Mouse (Mus musculus) lung, embryonic 15.5 days (tissue): ENCODE results near the gene Pyroxd2. TPM values are rescaled to one million over a fixed set of nuclear protein-coding genes. Genes with fewer than 3 reads are reported as not detected.
A peak's percentile ranks its signal among the peaks of the same experiment; 100 is the strongest.
"Not testable (repeated sequence)": the region's sequence is repeated elsewhere in the genome, so short reads cannot be mapped to it uniquely, and the experiment has no call there.

Source experiments
- ATAC-seq: fragments of 200-750 bp; cut with Nextera tagmentation; 2 replicates; pipeline ENCODE4 v1.8.0; 2017; ENCODE audit warnings: moderate number of reproducible peaks, borderline replicate concordance; ENCODE audit not compliant: low FRiP score, low TSS enrichment; ENCODE audit errors: extremely low read depth
- H3K27ac ChIP-seq: fragments of 300-500 bp; sonication (generic); 2 replicates; pipeline ENCODE4 v1.5.1; 2015; ENCODE audit warnings: moderate library complexity, mild to moderate bottlenecking, inconsistent platforms
- H3K27me3 ChIP-seq: fragments of 300-500 bp; sonication (generic); 2 replicates; pipeline ENCODE4 v1.6.1; 2015; ENCODE audit warnings: inconsistent platforms
- H3K36me3 ChIP-seq: fragments of 300-500 bp; sonication (generic); 2 replicates; pipeline ENCODE4 v1.6.1; 2015; ENCODE audit warnings: inconsistent platforms
- H3K4me1 ChIP-seq: fragments of 300-500 bp; sonication (generic); 2 replicates; pipeline ENCODE4 v1.6.1; 2015; ENCODE audit warnings: inconsistent platforms
- H3K4me2 ChIP-seq: fragments of 300-500 bp; sonication (generic); 2 replicates; pipeline ENCODE4 v1.6.1; 2015; ENCODE audit warnings: inconsistent platforms, mild to moderate bottlenecking, moderate library complexity
- H3K4me3 ChIP-seq: fragments of 300-500 bp; sonication (generic); 2 replicates; pipeline ENCODE4 v1.5.1; 2015; ENCODE audit warnings: mild to moderate bottlenecking, inconsistent platforms
- H3K9ac ChIP-seq: fragments of 300-500 bp; sonication (generic); 2 replicates; pipeline ENCODE4 v1.6.1; 2015; ENCODE audit warnings: inconsistent platforms
- H3K9me3 ChIP-seq: fragments of 300-500 bp; sonication (generic); 2 replicates; pipeline ENCODE4 v1.6.1; 2016; ENCODE audit warnings: inconsistent platforms
- WGBS: fragments of 180-500 bp; shearing (Covaris S2); methylation state at CpG from one replicate; pipeline ENCODE4 v1.1.7; 2015; 5-methylcytosine and 5-hydroxymethylcytosine counted together
- polyA plus RNA-seq: library from polyadenylated mRNA; unstranded; fragments of >200 nt; fragmentation: Nextera tagmentation; extraction: Ambion mirVana; gene quantifications from 2 replicates; pipeline ENCODE4 v1.2.1, GENCODE M21; 2015

Pyroxd2 gene
- polyA plus RNA-seq: 5.3 and 5.8 TPM in 2 replicates

DNA sequence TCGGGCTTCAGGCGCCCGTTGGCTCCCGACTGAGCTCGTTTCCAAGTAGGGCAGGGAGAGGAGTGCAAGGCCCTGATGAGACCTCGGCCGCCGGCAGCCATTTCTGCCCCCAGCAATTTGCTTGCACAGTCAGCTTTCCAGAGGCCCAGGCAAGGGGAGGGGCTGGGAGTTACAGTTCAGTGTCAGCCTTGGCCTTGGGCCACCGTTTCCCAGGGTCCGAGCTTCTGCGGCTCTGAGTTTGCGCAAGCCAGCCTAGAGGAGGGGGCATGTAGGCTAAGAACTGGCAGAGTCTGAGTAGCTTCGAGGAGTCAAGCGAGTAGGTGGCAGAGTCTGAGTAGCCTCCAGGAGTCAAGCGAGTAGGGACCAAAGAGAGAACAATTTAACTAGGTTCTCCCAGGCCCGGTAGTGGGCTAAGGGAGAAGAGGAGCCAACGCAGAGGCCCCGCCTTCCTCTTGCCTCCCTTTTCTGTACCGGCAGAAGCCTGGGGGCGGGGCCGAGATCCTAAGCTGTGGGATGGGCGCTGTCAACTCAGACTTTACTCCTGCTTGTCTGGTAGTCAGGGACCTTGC, at the start of gene Pyroxd2:
TSS of gene Pyroxd2 (minus strand) at position 413 of the 569 bp plus-strand sequence.
- Histone ChIP-seq H3K4me2 (peak within 1 kb of the TSS; percentile 61), H3K9me3 (no peaks in the 10 kb centered on the region), H3K4me1 (peaks cover 41% of the 10 kb centered on the region), H3K9ac (peak within 1 kb of the TSS; percentile 51), H3K27ac (peak within 1 kb of the TSS; percentile 97), H3K4me3 (peak within 1 kb of the TSS; percentile 43), H3K27me3 (no peaks in the 10 kb centered on the region), H3K36me3 (no peaks in the 10 kb centered on the region)
- ATAC-seq: peak; percentile 87
- 2% methylated on average over 22 of the region's 22 CpGs for WGBS

GRCm38 (mm10) chr19:42797866-42798265, 45.3 kb upstream of the Pyroxd2 start:
- Histone ChIP-seq H3K36me3 (no peaks in the 10 kb centered on the region), H3K4me2 (no peak overlapping the region), H3K27me3 (peaks cover 8% of the 10 kb centered on the region; the same call in 1 of the 2 replicates), H3K9me3 (no peaks in the 10 kb centered on the region), H3K4me3 (no peak overlapping the region), H3K9ac (no peak overlapping the region), H3K27ac (no peak overlapping the region), H3K4me1 (peaks cover 17% of the 10 kb centered on the region)
- WGBS: 65% methylated on average over 2 of the region's 2 CpGs
- no peak for ATAC-seq

- ATAC-seq: no peak
- Histone ChIP-seq H3K4me2 (peak overlapping the region; percentile 86), H3K36me3 (no peaks in the 10 kb centered on the region), H3K9me3 (no peaks in the 10 kb centered on the region), H3K27ac (no peak overlapping the region), H3K27me3 (peaks cover 8% of the 10 kb centered on the region; the same call in 1 of the 2 replicates), H3K4me1 (peaks cover 17% of the 10 kb centered on the region), H3K4me3 (no peak overlapping the region; the same call in 1 of the 2 replicates), H3K9ac (no peak overlapping the region)
- WGBS: 29% methylated on average over 9 of the region's 9 CpGs
Observed at GRCm38 (mm10) chr19:42795801-42796200, 43.2 kb upstream of the Pyroxd2 start.

DNA sequence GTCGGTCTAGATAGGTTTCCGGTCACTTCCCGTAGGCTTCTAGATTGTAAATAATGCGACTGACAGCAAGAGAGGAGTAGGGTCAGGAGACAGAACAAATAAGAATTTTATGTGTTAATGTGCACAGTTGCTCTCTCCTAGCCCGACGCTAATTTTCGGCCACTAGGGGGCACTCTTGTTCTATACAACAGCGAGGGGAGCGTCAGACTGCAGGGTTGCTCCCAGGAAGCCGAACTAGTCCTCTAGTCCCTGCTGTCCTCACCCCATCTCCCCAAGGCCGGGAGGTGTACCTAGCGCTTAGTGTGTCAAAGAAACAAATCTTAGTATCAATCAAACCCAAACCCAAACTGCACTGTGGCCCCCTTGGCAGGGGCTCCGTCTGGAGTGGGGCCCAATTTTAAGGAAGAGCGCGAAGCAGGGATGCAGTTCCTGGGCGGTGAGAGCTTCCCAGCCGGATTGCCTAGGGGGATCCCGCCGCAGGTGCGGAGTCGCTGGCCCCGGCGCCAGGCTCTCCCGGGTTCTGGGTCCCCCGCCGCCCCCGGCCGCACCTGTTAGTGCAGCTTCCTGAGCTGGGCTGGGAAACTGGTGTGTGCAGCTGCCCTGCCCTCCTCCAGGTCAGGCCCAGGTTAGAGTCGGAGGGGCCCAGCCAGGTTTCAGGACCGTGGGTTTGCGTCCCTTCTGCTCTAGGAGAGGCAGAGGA, 42.5 kb upstream of the Pyroxd2 start:
- WGBS: 2% methylated on average over 31 of the region's 31 CpGs
- Histone ChIP-seq H3K4me2 (peak overlapping the region; percentile 86), H3K27me3 (peaks cover 8% of the 10 kb centered on the region; the same call in 1 of the 2 replicates), H3K9ac (peak overlapping the region; percentile 37), H3K4me1 (peaks cover 17% of the 10 kb centered on the region), H3K9me3 (no peaks in the 10 kb centered on the region), H3K36me3 (no peaks in the 10 kb centered on the region), H3K4me3 (peak overlapping the region; percentile 38), H3K27ac (no peak overlapping the region)
- ATAC-seq: peak; percentile 77; the same call in 1 of the 2 replicates

DNA sequence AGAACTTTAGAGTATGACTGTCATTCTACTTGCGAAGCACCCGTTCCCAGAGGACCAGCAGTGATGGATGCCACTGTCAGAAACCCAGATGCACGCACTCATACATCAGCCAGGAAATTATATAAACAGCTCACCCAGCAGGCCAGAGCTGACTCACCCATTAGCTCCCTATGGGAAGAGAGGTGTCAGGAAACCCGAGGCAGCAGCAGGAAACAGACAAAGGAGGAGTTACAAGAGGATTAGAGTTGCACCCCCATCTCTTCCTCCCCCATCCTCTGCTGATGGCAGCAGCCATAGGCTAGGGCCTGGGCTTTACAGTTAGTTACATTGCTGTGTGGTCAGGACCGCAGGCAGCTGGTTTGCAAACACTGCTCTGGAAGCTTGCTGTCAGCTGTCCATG, 35.7 kb upstream of the Pyroxd2 start:
- Histone ChIP-seq H3K27ac (0 out of 2 replicates have a peak overlapping the region, but pooled peaks have one; percentile 29), H3K4me3 (no peak overlapping the region), H3K36me3 (no peaks in the 10 kb centered on the region), H3K9ac (no peak overlapping the region), H3K9me3 (no peaks in the 10 kb centered on the region), H3K4me1 (peaks cover 10% of the 10 kb centered on the region), H3K4me2 (no peak overlapping the region), H3K27me3 (peaks cover 26% of the 10 kb centered on the region)
- ATAC-seq: peak; percentile 81; the same call in 1 of the 2 replicates
- WGBS: 14% methylated on average over 5 of the region's 5 CpGs

GRCm38 (mm10) chr19:42785562-42786220, 33.1 kb upstream of the Pyroxd2 start:
- H3K36me3 ChIP-seq: no peaks in the 10 kb centered on the region
- no peak overlapping the region for H3K27ac ChIP-seq
- H3K4me3 ChIP-seq: no peak overlapping the region
- H3K27me3 ChIP-seq: peaks cover 26% of the 10 kb centered on the region
- no peaks in the 10 kb centered on the region for H3K9me3 ChIP-seq
- no peak overlapping the region for H3K9ac ChIP-seq
- H3K4me1 ChIP-seq: peaks cover 10% of the 10 kb centered on the region
- ATAC-seq: no peak
- H3K4me2 ChIP-seq: no peak overlapping the region
- 62% methylated on average over 8 of the region's 8 CpGs for WGBS

GRCm38 (mm10) chr19:42785129-42785528, 32.6 kb upstream of the Pyroxd2 start:
- no peak for ATAC-seq
- Histone ChIP-seq H3K9me3 (no peaks in the 10 kb centered on the region), H3K4me2 (no peak overlapping the region), H3K9ac (no peak overlapping the region), H3K27me3 (peaks cover 26% of the 10 kb centered on the region), H3K4me1 (peaks cover 10% of the 10 kb centered on the region), H3K36me3 (no peaks in the 10 kb centered on the region), H3K27ac (no peak overlapping the region), H3K4me3 (no peak overlapping the region)
- 38% methylated on average over 2 of the region's 2 CpGs for WGBS

DNA sequence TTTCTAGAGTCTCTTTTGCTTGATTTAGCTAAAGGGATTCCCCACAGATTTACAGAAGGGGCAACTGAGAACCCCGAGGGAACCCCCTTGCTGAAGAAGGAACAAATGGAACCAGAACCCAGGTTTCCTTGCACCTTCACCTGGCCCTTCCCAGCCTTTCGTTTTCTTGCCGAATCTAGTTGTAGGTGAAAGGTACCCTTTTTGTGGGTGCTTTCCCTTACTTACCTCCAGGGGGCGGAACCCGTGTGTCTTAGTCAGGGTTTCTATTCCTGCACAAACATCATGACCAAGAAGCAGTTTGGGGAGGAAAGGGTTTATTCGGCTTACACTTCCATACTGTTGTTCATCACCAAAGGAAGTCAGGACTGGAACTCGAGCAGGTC, 27.6 kb upstream of the Pyroxd2 start:
- WGBS: 49% methylated on average over 7 of the region's 7 CpGs
- not testable (repeated sequence) for H3K36me3 ChIP-seq, ATAC-seq, H3K27me3 ChIP-seq, H3K9me3 ChIP-seq, H3K4me1 ChIP-seq
- Histone ChIP-seq H3K9ac (peak overlapping the region; percentile 67), H3K27ac (peak overlapping the region; percentile 88), H3K4me3 (peak overlapping the region; percentile 76), H3K4me2 (peak overlapping the region; percentile 82)

GRCm38 (mm10) chr19:42779531-42780155, 27.1 kb upstream of the Pyroxd2 start, which contains the start of gene Hps1:
TSS of gene Hps1 (minus strand) at chr19:42779978.
- peak; percentile 98 for ATAC-seq
- peaks cover 9% of the 10 kb centered on the region for H3K4me1 ChIP-seq
- no peaks in the 10 kb centered on the region for H3K9me3 ChIP-seq
- H3K27ac ChIP-seq: peak within 1 kb of the TSS; percentile 88
- H3K36me3 ChIP-seq: no peaks in the 10 kb centered on the region
- WGBS: under 1% methylated on average over 43 of the region's 43 CpGs
- H3K9ac ChIP-seq: peak within 1 kb of the TSS; percentile 67
- H3K4me2 ChIP-seq: peak within 1 kb of the TSS; percentile 82
- peak within 1 kb of the TSS; percentile 76 for H3K4me3 ChIP-seq
- H3K27me3 ChIP-seq: no peaks in the 10 kb centered on the region

GRCm38 (mm10) chr19:42777801-42778200, 25.2 kb upstream of the Pyroxd2 start:
- ATAC-seq: no peak
- Histone ChIP-seq H3K9me3 (no peaks in the 10 kb centered on the region), H3K36me3 (no peaks in the 10 kb centered on the region), H3K4me3 (no peak overlapping the region), H3K27me3 (no peaks in the 10 kb centered on the region), H3K27ac (no peak overlapping the region), H3K4me1 (peaks cover 9% of the 10 kb centered on the region), H3K4me2 (no peak overlapping the region), H3K9ac (no peak overlapping the region)
- WGBS: 63% methylated on average over 5 of the region's 5 CpGs

- no peaks in the 10 kb centered on the region for H3K27me3 ChIP-seq
- no peak for ATAC-seq
- no peaks in the 10 kb centered on the region for H3K9me3 ChIP-seq
- H3K9ac ChIP-seq: no peak overlapping the region
- no peak overlapping the region for H3K4me3 ChIP-seq
- H3K4me1 ChIP-seq: peaks cover 9% of the 10 kb centered on the region
- no peak overlapping the region for H3K27ac ChIP-seq
- WGBS: 100% methylated on average over 1 of the region's 1 CpGs
- H3K4me2 ChIP-seq: no peak overlapping the region
- H3K36me3 ChIP-seq: no peaks in the 10 kb centered on the region
Observed at GRCm38 (mm10) chr19:42776813-42777212, 24.2 kb upstream of the Pyroxd2 start.
